Mouse (Mus musculus): ENCODE results near the gene Manbal. TPM values are rescaled to one million over a fixed set of nuclear protein-coding genes. Genes with fewer than 3 reads are reported as not detected.
"Not testable (repeated sequence)": the region's sequence is repeated elsewhere in the genome, so short reads cannot be mapped to it uniquely, and the experiment has no call there.

Gene Manbal
- polyA plus RNA-seq, 1 experiment from 2014 or later = 58.1 TPM

DNA sequence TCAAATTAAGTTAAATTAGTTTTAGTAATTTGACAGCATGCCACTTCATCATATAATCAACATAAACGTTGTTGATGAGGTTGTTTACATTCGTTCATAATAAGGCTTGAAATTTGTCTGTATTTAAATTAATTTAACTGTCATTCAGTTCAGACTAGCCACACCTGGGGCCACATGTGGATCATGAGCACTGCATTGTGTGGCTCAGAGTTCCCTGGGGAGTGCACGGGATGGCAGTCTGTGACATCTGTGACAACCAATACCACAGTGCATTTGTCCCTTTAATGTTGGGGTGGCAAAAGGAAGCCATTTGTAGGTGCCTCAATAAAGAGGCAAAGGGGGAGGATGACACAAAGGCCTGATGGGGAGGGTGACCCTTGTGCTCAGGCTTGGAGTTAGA, 9.6 kb downstream of the Manbal start:
- Histone ChIP-seq H3K27ac (no peak overlapping the region), H3K9ac (no peak overlapping the region), H3K4me1 (replicated peaks; ENCODE audit: control insufficient read depth, insufficient read depth, low read length) (peaks cover 20% of the 10 kb centered on the region), H3K4me3 (replicated peaks; ENCODE audit: low read length) (no peak overlapping the region), H3K4me2 (replicated peaks) (no peak overlapping the region), H3K9me3 (ENCODE audit: control insufficient read depth, low read length) (no peaks in the 10 kb centered on the region), H3K27me3 (ENCODE audit: control insufficient read depth, insufficient read depth, low read length) (no peaks in the 10 kb centered on the region), H3K36me3 (replicated peaks; ENCODE audit: control insufficient read depth, insufficient read depth) (peaks cover 17% of the 10 kb centered on the region; the same call in 1 of the 2 replicates)
- no peak for ATAC-seq (ENCODE audit: low FRiP score)
- WGBS = 29% methylated on average over 3 of the region's 3 CpGs
- no peak for DNase-seq (ENCODE audit: low spot score)

DNA sequence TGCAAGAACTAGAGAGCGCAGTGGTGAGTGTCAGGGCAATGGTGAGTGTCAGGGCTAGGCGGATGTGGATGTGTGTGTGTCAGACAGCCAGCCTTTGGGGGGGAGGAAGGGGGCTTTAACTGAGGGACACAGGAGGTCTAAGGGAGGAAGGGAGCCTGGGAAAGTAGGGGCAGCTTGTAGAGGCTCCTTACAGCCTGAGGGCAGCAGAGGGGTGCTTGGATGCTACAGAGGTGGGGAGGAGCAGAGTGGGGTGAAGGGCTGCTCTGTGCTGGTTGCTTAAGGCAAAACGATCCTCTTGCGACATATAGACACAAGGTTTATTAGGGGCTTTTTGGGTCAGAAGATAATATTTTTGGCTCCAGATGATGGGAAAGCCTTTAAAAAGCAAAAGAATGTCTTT, 17.4 kb downstream of the Manbal start:
- H3K4me1 ChIP-seq (replicated peaks; ENCODE audit: control insufficient read depth, insufficient read depth, low read length) = 0 out of 2 replicates have a peak, but pooled peaks cover 4% of the 10 kb centered on the region
- no peak overlapping the region for H3K4me2 ChIP-seq (replicated peaks)
- WGBS = 82% methylated on average over 4 of the region's 4 CpGs
- H3K4me3 ChIP-seq (replicated peaks; ENCODE audit: low read length) = no peak overlapping the region
- 0 out of 2 replicates have a peak overlapping the region, but pooled peaks have one; percentile 41 for H3K27ac ChIP-seq
- H3K36me3 ChIP-seq (replicated peaks; ENCODE audit: control insufficient read depth, insufficient read depth) = peaks cover 33% of the 10 kb centered on the region
- no peaks in the 10 kb centered on the region for H3K9me3 ChIP-seq (ENCODE audit: control insufficient read depth, low read length)
- DNase-seq (ENCODE audit: low spot score) (no peak), ATAC-seq (ENCODE audit: low FRiP score) (no peak)
- H3K9ac ChIP-seq = no peak overlapping the region; the same call in 1 of the 2 replicates
- no peaks in the 10 kb centered on the region for H3K27me3 ChIP-seq (ENCODE audit: control insufficient read depth, insufficient read depth, low read length)

DNA sequence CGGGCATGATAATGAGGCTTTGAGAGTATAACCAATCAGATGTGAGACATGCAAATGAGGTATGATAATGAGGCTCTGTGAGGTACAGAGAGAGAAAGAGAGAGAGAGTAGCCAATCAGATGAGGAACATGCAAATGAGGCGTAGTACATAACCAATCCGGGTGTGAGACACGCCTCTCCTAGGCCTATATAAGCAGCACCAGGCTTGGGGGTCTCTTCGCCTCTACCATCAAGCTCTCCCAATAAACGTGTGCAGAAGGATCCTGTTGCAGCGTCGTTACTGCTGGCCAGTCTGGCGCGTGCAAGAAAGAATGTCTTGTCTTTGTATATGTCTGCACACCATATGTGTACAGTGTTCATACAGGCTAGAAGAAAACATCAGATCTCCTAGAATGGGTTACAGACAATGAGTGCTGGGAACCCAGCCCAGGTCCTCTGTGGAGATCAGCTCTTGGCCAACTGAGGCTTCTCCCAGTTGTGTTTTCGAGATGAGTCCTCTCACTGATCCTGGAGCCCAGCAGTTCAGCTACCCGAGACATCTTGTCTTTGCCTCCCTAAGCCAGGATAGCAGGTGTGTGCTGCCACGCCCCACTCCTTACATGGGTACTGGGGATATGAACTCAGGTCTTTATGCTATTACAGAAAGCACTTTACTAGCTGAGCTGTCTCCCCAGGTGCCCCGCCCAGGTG, 21.7 kb downstream of the Manbal start:
- not testable (repeated sequence) for H3K36me3 ChIP-seq (replicated peaks; ENCODE audit: control insufficient read depth, insufficient read depth); H3K4me3 ChIP-seq (replicated peaks; ENCODE audit: low read length); H3K4me1 ChIP-seq (replicated peaks; ENCODE audit: control insufficient read depth, insufficient read depth, low read length); ATAC-seq (ENCODE audit: low FRiP score); H3K27me3 ChIP-seq (ENCODE audit: control insufficient read depth, insufficient read depth, low read length); H3K27ac ChIP-seq; H3K4me2 ChIP-seq (replicated peaks); H3K9me3 ChIP-seq (ENCODE audit: control insufficient read depth, low read length); H3K9ac ChIP-seq; DNase-seq (ENCODE audit: low spot score)
- WGBS = 94% methylated on average over 13 of the region's 14 CpGs

DNA sequence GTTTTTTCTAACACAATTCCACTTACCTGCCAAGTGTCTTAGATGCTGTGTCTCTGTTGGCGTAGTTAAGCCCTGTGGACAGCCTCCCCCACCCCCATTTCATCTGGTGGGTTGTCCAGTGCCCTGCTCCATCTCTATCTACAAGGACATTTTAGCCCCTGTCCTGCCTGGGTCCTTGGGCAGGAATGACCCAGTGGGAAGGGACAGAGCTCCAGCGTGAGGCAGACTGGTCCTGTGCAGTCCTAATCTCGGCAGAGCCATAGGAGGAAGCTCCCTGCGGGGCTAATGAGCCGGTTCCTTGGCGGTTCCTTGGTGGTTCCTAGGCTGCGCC, 22.2 kb downstream of the Manbal start:
- H3K9me3 ChIP-seq (ENCODE audit: control insufficient read depth, low read length) = no peaks in the 10 kb centered on the region
- no peak overlapping the region for H3K4me3 ChIP-seq (replicated peaks; ENCODE audit: low read length)
- no peaks in the 10 kb centered on the region for H3K27me3 ChIP-seq (ENCODE audit: control insufficient read depth, insufficient read depth, low read length)
- no peak overlapping the region for H3K4me2 ChIP-seq (replicated peaks)
- WGBS = 86% methylated on average over 7 of the region's 7 CpGs
- no peak for ATAC-seq (ENCODE audit: low FRiP score)
- no peak for DNase-seq (ENCODE audit: low spot score)
- no peak overlapping the region for H3K9ac ChIP-seq
- no peak overlapping the region for H3K27ac ChIP-seq
- 0 out of 2 replicates have a peak, but pooled peaks cover 6% of the 10 kb centered on the region for H3K36me3 ChIP-seq (replicated peaks; ENCODE audit: control insufficient read depth, insufficient read depth)
- 0 out of 2 replicates have a peak, but pooled peaks cover 3% of the 10 kb centered on the region for H3K4me1 ChIP-seq (replicated peaks; ENCODE audit: control insufficient read depth, insufficient read depth, low read length)

DNA sequence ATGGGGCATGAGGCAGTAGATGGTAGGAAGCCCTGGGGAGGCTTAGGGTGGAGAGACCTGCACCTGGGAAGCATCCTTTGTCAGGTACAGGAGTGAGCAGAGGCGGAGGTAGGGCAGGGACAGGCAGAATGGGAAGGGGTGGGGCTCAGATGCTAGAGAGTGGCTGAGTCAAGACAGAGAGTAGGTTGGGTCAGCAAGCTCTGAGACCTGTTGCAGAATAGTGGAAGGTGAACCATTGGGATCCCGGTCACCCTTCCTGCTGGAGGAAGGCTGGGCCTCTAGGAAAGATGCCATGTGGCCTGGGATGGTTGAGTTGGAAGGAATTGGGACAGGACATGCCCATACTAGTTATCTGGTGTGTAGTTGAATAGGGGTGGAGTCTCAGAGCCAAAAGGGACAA, 24.9 kb downstream of the Manbal start:
- Histone ChIP-seq H3K27ac (no peak overlapping the region), H3K4me2 (replicated peaks) (no peak overlapping the region), H3K4me1 (replicated peaks; ENCODE audit: control insufficient read depth, insufficient read depth, low read length) (no peaks in the 10 kb centered on the region), H3K9me3 (ENCODE audit: control insufficient read depth, low read length) (no peaks in the 10 kb centered on the region), H3K9ac (no peak overlapping the region), H3K36me3 (replicated peaks; ENCODE audit: control insufficient read depth, insufficient read depth) (peaks cover 16% of the 10 kb centered on the region), H3K27me3 (ENCODE audit: control insufficient read depth, insufficient read depth, low read length) (no peaks in the 10 kb centered on the region), H3K4me3 (replicated peaks; ENCODE audit: low read length) (no peak overlapping the region)
- DNase-seq (ENCODE audit: low spot score) (no peak), ATAC-seq (ENCODE audit: low FRiP score) (no peak)
- WGBS = 100% methylated on average over 2 of the region's 2 CpGs

DNA sequence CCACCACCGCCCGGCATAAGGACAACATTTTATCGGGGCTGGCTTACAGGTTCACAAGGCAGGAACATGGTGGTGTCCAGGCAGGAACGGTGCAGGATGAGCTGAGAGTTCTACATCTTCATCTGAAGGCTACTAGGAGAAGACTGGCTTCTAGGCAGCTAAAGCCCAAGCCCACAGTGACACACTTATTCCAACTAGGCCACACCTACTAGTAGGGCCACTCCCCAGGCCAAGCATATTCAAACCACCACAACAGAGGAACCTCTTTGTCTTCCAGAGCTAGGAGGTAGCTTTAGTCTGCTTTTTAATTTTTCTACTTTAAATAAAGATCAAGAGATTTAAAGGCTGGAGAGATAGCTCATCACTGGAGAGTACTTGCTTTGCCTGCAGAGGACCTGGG, 26.2 kb downstream of the Manbal start:
- DNase-seq (ENCODE audit: low spot score) (no peak), ATAC-seq (ENCODE audit: low FRiP score) (no peak)
- Histone ChIP-seq H3K36me3 (replicated peaks; ENCODE audit: control insufficient read depth, insufficient read depth) (peaks cover 25% of the 10 kb centered on the region), H3K27me3 (ENCODE audit: control insufficient read depth, insufficient read depth, low read length) (no peaks in the 10 kb centered on the region), H3K27ac (no peak overlapping the region), H3K4me2 (replicated peaks) (no peak overlapping the region), H3K4me3 (replicated peaks; ENCODE audit: low read length) (no peak overlapping the region), H3K4me1 (replicated peaks; ENCODE audit: control insufficient read depth, insufficient read depth, low read length) (no peaks in the 10 kb centered on the region), H3K9me3 (ENCODE audit: control insufficient read depth, low read length) (0 out of 2 replicates have a peak, but pooled peaks cover 5% of the 10 kb centered on the region), H3K9ac (no peak overlapping the region)
- 95% methylated on average over 4 of the region's 4 CpGs for WGBS

DNA sequence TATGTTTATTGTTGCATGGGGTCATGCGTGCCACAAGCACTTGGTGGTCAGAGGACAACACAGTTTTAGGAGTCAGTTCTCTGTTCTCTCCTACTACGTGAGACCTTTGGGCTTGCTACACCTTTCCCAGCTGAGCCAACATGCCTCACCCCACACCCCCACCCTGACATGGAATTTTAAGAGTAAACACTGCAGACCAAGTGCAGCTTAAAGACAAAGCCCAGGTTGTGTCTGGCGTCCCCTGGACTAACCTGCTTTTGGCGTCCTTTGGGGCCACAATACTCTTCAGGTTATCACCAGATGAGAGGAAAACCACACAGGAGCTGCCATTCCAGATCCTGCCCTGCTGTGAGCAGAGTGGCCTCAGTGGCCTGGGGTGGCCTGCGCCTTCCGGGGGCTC, 27.5 kb downstream of the Manbal start:
- Histone ChIP-seq H3K9me3 (ENCODE audit: control insufficient read depth, low read length) (0 out of 2 replicates have a peak, but pooled peaks cover 6% of the 10 kb centered on the region), H3K4me2 (replicated peaks) (no peak overlapping the region), H3K27me3 (ENCODE audit: control insufficient read depth, insufficient read depth, low read length) (no peaks in the 10 kb centered on the region), H3K36me3 (replicated peaks; ENCODE audit: control insufficient read depth, insufficient read depth) (peaks cover 27% of the 10 kb centered on the region), H3K4me1 (replicated peaks; ENCODE audit: control insufficient read depth, insufficient read depth, low read length) (no peaks in the 10 kb centered on the region), H3K4me3 (replicated peaks; ENCODE audit: low read length) (no peak overlapping the region), H3K9ac (no peak overlapping the region), H3K27ac (peak overlapping the region; percentile 38)
- DNase-seq (ENCODE audit: low spot score) (no peak), ATAC-seq (ENCODE audit: low FRiP score) (no peak)
- WGBS = 79% methylated on average over 6 of the region's 6 CpGs

DNA sequence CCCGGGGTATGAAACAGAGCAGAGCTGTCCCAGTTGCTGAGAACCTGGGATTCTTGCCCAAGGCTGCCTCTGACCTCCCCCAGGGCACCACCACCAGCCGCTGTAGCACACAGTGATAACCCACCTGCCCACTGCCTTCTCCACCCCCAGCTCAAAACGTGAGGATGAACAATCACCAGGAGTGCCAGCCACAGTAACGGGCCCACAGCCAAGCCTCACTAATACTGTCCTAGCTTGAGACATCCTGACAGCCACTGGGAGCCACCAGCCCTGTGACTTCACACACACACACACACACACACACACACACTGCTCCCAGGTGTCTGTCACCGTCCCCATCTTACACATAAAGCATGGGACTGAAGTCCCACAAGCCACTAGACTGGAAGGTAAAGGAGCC, 28.0 kb downstream of the Manbal start:
- no peaks in the 10 kb centered on the region for H3K27me3 ChIP-seq (ENCODE audit: control insufficient read depth, insufficient read depth, low read length)
- no peak overlapping the region for H3K9ac ChIP-seq
- no peak overlapping the region; the same call in 1 of the 2 replicates for H3K4me2 ChIP-seq (replicated peaks)
- no peaks in the 10 kb centered on the region for H3K4me1 ChIP-seq (replicated peaks; ENCODE audit: control insufficient read depth, insufficient read depth, low read length)
- DNase-seq (ENCODE audit: low spot score) (no peak), ATAC-seq (ENCODE audit: low FRiP score) (no peak)
- 0 out of 2 replicates have a peak, but pooled peaks cover 6% of the 10 kb centered on the region for H3K9me3 ChIP-seq (ENCODE audit: control insufficient read depth, low read length)
- peak overlapping the region; percentile 38 for H3K27ac ChIP-seq
- WGBS = 71% methylated on average over 5 of the region's 5 CpGs
- H3K36me3 ChIP-seq (replicated peaks; ENCODE audit: control insufficient read depth, insufficient read depth) = peaks cover 27% of the 10 kb centered on the region
- H3K4me3 ChIP-seq (replicated peaks; ENCODE audit: low read length) = no peak overlapping the region

DNA sequence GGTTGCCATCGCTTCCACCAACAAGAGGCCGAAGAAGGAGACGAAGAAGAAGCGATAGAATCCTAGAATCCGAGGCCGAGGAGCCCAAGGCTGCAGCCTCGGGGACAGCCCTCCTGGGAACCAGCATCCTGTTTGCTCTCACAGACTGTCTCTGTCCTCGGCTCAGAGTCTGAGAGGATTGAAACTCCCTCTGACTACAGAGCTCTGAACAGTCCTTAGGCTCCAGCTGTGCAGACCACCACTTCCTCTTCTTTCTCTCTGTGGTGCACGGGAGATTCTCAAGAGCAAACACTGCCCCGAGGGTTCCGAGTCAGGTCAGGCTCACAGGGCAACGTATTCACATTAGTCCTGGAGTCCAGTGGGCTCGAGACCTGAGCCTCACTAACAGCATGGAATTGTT, 28.6 kb downstream of the Manbal start:
- Histone ChIP-seq H3K36me3 (replicated peaks; ENCODE audit: control insufficient read depth, insufficient read depth) (peaks cover 27% of the 10 kb centered on the region), H3K9ac (no peak overlapping the region; the same call in 1 of the 2 replicates), H3K4me3 (replicated peaks; ENCODE audit: low read length) (no peak overlapping the region), H3K27ac (0 out of 2 replicates have a peak overlapping the region, but pooled peaks have one; percentile 9), H3K4me1 (replicated peaks; ENCODE audit: control insufficient read depth, insufficient read depth, low read length) (no peaks in the 10 kb centered on the region), H3K27me3 (ENCODE audit: control insufficient read depth, insufficient read depth, low read length) (no peaks in the 10 kb centered on the region), H3K9me3 (ENCODE audit: control insufficient read depth, low read length) (0 out of 2 replicates have a peak, but pooled peaks cover 6% of the 10 kb centered on the region), H3K4me2 (replicated peaks) (no peak overlapping the region)
- ATAC-seq (ENCODE audit: low FRiP score) (no peak), DNase-seq (ENCODE audit: low spot score) (no peak)
- WGBS = 63% methylated on average over 13 of the region's 13 CpGs

All from hindbrain, embryonic 14.5 days (tissue).